Mouse (Mus musculus) olfactory bulb, adult 2 months (tissue): ENCODE data around the gene Cyb5r1. TPM values are rescaled to one million over a fixed set of nuclear protein-coding genes. Genes with fewer than 3 reads are reported as not detected.

Experiments used
- H3K27ac ChIP-seq: fragments of 200-500 bp; 2 replicates; pipeline ENCODE4 v1.5.1; 2012; ENCODE audit warnings: low read depth, low read length; ENCODE audit not compliant: insufficient read depth
- H3K4me1 ChIP-seq: fragments of 200-500 bp; 2 replicates; pipeline ENCODE4 v1.6.1; 2012; ENCODE audit warnings: low read length; ENCODE audit not compliant: control insufficient read depth, insufficient read depth
- H3K4me3 ChIP-seq: fragments of 200-500 bp; 2 replicates; pipeline ENCODE4 v1.5.1; 2012; ENCODE audit warnings: mild to moderate bottlenecking, low read depth, low read length, moderate library complexity; ENCODE audit not compliant: insufficient read depth
- CTCF ChIP-seq: fragments of 200-500 bp; IDR thresholded peaks from 2 replicates; pipeline ENCODE4 v1.5.1; 2012; ENCODE audit warnings: low read depth, mild to moderate bottlenecking, low read length, moderate library complexity; ENCODE audit not compliant: insufficient read depth
- POLR2A ChIP-seq: fragments of 200-500 bp; IDR thresholded peaks from 2 replicates; pipeline ENCODE4 v1.6.1; 2012; ENCODE audit warnings: mild to moderate bottlenecking, low read depth, low read length, moderate library complexity; ENCODE audit not compliant: insufficient read depth
- WGBS: fragments of 180-500 bp; shearing (Covaris S2); methylation state at CpG from one replicate; pipeline ENCODE4 v1.1.7; 2018; 5-methylcytosine and 5-hydroxymethylcytosine counted together
- polyA plus RNA-seq: library from polyadenylated mRNA; stranded (reverse); fragments of >200 nt; gene quantifications from 2 replicates; pipeline ENCODE4 v1.2.4, GENCODE M21; 2012; ENCODE audit warnings: low replicate concordance; ENCODE audit not compliant: missing spikeins, insufficient read depth, insufficient read length

Cyb5r1 gene
- polyA plus RNA-seq: not detected in 2 replicates

DNA sequence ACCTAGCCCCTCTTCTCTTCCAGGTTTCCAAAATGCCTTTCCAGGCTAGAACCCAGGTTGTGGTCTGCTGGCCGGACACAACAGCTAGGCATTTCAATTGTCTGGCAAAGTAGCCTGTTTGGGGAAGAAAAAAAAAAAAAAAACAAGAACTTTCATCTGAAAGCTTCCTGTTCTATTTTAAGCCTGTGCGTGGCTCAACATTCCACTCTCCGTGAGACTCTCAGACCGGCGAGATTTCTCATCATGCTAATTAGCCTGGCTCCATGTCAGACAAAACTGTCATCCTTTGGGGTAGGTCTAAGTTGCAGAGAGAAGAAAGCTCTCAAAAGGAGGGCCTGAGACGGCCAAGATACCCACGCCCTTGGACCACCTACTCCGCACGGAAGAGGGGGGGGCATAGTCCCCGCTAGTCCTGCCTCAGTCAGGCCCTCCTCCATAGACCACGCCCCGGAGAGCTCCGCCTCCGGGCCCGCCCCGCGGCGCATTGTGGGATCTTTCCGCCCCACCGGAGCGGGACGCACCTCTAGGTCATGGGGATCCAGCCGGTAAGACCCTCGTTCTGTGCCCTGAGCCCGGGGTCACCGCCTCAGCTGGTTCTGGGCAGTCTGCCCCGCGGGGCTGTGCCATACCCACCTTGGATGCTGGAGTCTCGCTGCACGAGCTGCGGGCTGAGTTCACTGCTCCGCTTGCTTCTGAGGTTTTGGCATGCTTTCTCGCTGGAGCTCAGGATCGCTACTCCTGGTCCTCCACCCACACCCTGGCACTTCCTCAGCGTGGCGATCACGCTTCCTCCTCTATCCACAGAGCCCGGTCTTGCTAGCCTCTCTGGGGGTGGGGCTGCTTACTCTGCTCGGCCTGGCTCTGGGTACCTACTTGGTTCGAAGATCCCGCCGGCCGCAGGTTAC is at the start of gene Cyb5r1:
Gene Cyb5r1, plus strand, starts transcription at position 51 of the 905 bp plus-strand sequence.
- TF ChIP-seq CTCF: no peak
- peak; percentile 26; the same call in 1 of the 2 replicates for TF ChIP-seq POLR2A
- 2% methylated on average over 43 of the region's 43 CpGs for WGBS
- Histone ChIP-seq H3K4me3 (peak within 1 kb of the TSS; percentile 59), H3K27ac (no peak within 1 kb of the TSS), H3K4me1 (peaks cover 9% of the 10 kb centered on the region)

DNA sequence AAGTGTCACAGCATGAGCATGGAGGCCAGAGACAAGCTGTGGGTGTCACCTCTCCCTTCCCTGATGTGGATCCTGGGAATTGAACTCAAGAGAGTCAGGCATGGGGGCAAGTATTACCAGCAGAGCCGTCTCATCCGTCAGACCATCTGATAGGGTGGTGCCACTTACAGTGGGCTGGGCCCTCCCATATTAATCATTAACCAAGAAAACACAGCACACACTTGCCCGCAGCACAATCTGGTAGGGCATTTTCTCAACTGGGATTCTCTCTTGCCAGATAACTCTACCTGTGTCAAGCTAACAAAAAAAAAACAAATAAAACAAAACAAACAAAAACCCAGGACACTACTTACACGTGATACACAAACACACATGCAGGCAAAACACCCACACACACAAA is 47.9 kb upstream of the Cyb5r1 start:
- TF ChIP-seq POLR2A (no peak), CTCF (no peak)
- 88% methylated on average over 4 of the region's 4 CpGs for WGBS

DNA sequence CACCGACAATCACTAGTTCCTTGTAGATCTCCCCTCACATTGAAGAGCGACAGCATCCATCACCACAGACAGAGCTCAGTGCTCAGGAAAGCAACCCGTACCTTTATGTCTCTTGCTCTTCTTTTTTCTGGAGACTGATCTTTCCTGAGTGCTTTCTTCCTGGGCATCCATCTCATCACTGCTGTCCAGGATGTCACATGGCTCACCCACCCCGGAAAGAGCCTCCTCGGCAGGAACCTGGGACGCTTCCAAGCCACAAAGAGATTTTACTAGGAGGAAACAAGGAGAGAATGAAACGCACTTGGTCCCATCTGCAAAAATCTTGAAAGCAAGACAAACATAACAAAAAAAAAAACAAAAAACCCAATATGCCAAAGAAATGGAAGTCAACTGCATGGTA is 44.7 kb upstream of the Cyb5r1 start:
- 63% methylated on average over 7 of the region's 7 CpGs for WGBS

More for the DNA sequence above, 47.9 kb upstream of the Cyb5r1 start:
- H3K4me3 ChIP-seq: no peak overlapping the region
- no peak overlapping the region for H3K27ac ChIP-seq
- H3K4me1 ChIP-seq: peaks cover 7% of the 10 kb centered on the region; the same call in 1 of the 2 replicates

DNA sequence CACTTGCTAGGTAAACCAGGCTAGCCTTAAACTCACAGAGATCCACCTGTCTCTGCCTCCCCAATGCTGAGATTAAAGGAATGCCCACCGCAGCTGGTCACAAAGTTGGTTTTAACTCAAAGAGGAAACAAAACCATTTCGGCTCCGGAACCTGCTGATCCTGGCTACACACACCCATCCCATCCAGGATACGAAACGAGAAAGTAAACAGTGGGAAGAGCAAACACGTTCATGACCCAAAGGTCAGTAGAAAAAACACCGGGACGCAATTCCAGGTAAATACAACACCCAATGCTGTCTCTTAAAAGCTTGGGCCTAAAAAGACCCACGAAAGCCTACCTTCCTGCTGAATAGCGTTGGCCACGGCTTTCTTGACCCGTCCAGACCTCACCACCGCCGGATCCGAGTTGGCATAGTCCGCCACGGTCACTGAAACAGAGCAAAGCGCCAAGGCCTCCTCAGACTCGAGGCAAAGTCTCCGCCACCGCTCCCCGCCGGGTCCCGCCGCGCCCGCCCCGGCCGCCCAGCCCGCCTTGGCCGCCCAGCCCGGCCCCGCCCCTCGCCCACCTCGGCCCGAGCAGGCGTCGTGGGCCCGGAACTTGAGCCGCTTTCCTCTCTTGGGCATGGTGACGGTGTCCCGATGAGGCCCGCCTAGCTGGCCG is 44.0 kb upstream of the Cyb5r1 start:
- H3K27ac ChIP-seq: no peak overlapping the region; the same call in 1 of the 2 replicates
- WGBS: under 1% methylated on average over 44 of the region's 44 CpGs

More for the DNA sequence above, 44.7 kb upstream of the Cyb5r1 start:
- H3K4me1 ChIP-seq: peaks cover 7% of the 10 kb centered on the region; the same call in 1 of the 2 replicates
- no peak overlapping the region for H3K4me3 ChIP-seq
- TF ChIP-seq POLR2A (no peak), CTCF (no peak)
- H3K27ac ChIP-seq: no peak overlapping the region

DNA sequence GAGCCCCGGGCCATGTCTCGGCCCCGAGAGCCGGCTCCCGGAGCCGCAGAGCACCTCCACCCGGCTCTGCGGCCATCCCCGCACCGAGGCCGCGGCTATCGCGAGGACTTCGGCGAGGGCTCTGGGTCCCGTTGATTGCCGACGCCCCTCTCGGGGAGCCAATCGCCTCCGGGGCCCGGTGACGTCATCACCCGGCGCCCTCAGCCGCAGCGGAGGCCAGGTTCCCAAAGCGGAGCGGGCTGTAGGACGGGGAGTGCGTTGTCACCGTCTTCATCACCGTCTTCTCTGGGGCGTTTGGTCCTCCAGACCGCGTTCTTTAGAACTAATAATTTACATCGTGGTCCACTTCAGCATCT is 43.5 kb upstream of the Cyb5r1 start, which contains the start of gene Tmem183a:
Gene Tmem183a, minus strand, starts transcription at position 123 of the 356 bp plus-strand sequence.
- TF ChIP-seq POLR2A (peak; percentile 96), CTCF (no peak)
- H3K4me1 ChIP-seq: peaks cover 7% of the 10 kb centered on the region; the same call in 1 of the 2 replicates

More for the DNA sequence above, 44.0 kb upstream of the Cyb5r1 start:
- Histone ChIP-seq H3K4me1 (peaks cover 7% of the 10 kb centered on the region; the same call in 1 of the 2 replicates), H3K4me3 (peak overlapping the region; percentile 90)
- TF ChIP-seq CTCF (no peak), POLR2A (no peak)

DNA sequence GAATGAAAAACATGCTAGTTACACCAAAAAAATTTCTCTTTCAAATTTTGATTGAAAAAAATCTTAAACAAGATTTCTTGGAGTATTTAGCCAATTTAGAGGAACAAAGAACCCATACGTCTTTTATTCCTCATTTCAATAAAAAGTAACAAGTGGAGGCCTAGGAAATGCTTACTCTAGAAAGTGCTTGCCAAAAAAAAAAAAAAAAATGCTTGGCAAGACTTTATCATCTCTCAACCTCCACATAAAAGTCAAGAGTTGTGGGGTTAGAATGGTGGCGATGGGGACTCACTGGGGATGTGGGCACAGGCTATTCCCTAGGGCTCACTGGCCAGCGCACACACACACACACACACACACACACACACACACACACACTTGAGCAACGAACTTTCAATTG is 42.2 kb upstream of the Cyb5r1 start:
- Histone ChIP-seq H3K4me3 (no peak overlapping the region), H3K4me1 (peaks cover 7% of the 10 kb centered on the region; the same call in 1 of the 2 replicates), H3K27ac (no peak overlapping the region)
- WGBS: 78% methylated on average over 4 of the region's 4 CpGs
- TF ChIP-seq CTCF (no peak), POLR2A (no peak)

More for the DNA sequence above, 43.5 kb upstream of the Cyb5r1 start, which contains the start of gene Tmem183a:
- under 1% methylated on average over 38 of the region's 38 CpGs for WGBS
- Histone ChIP-seq H3K27ac (peak within 1 kb of the TSS; percentile 49), H3K4me3 (peak within 1 kb of the TSS; percentile 90)

DNA sequence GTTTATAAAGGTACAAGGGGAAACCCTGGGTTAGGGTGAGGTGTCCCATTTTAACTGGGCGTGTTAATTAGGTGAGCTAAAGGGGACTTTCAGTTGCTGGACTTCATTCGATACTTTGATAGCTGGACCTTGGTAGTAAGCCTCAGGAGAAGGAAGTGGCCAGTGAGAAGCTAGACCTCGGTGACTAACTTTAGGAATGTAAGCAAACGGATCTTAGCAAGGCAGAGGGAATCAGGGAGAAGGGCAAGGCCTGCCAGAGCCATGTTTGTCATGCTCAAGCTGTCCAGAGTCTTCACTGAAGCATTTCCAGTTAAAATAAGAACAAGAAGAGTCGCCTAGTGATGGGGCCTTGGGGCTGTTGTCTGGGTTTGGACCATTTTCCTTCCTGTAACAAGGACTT is 39.9 kb upstream of the Cyb5r1 start:
- peaks cover 3% of the 10 kb centered on the region; the same call in 1 of the 2 replicates for H3K4me1 ChIP-seq
- WGBS: 71% methylated on average over 5 of the region's 5 CpGs
- no peak overlapping the region for H3K4me3 ChIP-seq
- TF ChIP-seq CTCF (no peak), POLR2A (no peak)
- H3K27ac ChIP-seq: no peak overlapping the region

DNA sequence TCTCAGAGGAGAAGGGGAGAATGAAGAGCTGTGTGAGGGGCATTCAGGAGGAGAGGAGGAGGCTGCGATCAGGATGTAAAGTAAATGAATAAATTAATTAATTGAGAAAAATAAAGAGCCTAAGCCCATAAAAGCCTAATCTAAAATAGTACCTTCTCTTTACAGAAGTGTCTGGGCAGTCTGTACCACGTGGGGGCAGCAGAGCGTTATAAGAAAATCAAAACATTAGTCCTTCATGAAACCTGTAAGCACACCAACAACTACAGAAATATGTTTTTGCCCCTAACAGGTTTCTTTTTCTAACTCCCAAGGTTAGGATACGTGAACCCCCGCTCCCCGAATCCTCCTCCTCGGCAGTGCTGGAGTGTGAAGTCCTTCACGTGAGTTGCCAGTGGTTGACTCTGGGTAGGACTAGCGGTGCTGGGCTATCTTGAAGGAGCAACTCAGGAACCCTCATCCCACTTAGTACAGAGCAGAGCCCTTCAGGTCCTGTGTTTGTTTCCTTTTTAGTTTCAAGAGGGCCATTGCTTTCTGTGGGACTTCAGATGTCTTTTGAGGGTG is 36.5 kb upstream of the Cyb5r1 start:
- no peak overlapping the region for H3K4me3 ChIP-seq
- no peaks in the 10 kb centered on the region for H3K4me1 ChIP-seq
- H3K27ac ChIP-seq: no peak overlapping the region
- TF ChIP-seq CTCF: no peak
- no peak for TF ChIP-seq POLR2A
- WGBS: 54% methylated on average over 9 of the region's 9 CpGs

DNA sequence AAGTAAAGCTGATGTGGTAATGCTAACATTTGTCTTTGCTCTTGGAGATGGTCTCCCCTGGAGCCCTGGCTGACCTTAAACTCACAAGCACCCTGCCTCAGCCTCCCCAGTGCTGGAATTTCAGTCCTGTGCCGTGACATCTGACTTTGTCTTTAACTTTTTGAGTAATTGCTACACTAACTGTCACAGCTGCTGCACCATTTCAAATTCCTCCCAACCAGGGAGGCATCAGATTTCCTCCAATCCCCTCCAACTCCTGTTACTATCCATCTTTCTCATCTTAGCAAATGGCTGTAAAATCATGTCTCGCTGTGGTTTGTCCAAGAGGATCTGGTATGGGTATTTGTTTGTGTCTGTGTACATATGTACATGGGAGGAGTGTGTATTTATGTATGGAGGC is 31.2 kb upstream of the Cyb5r1 start:
- H3K27ac ChIP-seq: no peak overlapping the region
- no peak for TF ChIP-seq POLR2A
- no peak for TF ChIP-seq CTCF
- no peaks in the 10 kb centered on the region for H3K4me1 ChIP-seq
- 81% methylated on average over 2 of the region's 2 CpGs for WGBS
- H3K4me3 ChIP-seq: no peak overlapping the region
